Comparison of ENCODE assay signal across 18 mouse cellular contexts in genomic region chr9:60067241-60067640, GRCm38 (mm10).
"Had no signal": no experiment of that assay in that cellular context is flagged by ENCODE, and none has a peak within 500 bp of the region (broad histone marks: within the 10 kb centered on the region; RNA-seq: fewer than 3 reads in every experiment).

No protein-coding gene starts in this region.

- H3K27me3 ChIP-seq: lung, embryonic 15.5 days; midbrain, embryonic 12.5 days; neural tube, embryonic 12.5 days; stomach, embryonic 15.5 days had no signal

- H3K36me3 ChIP-seq: lung, embryonic 15.5 days; midbrain, embryonic 12.5 days; neural tube, embryonic 12.5 days; stomach, embryonic 15.5 days had no signal

- H3K27ac ChIP-seq: lung, embryonic 15.5 days; macrophage; midbrain, embryonic 12.5 days; neural tube, embryonic 12.5 days; stomach, embryonic 15.5 days; stomach, postnatal 0 days had no signal

- H3K9me3 ChIP-seq: lung, embryonic 15.5 days; megakaryocyte, embryonic 14.5 days; midbrain, embryonic 12.5 days; neural tube, embryonic 12.5 days; stomach, embryonic 15.5 days had no signal

- H3K4me3 ChIP-seq: lung, embryonic 15.5 days; megakaryocyte, embryonic 14.5 days; midbrain, embryonic 12.5 days; neural tube, embryonic 12.5 days; stomach, embryonic 15.5 days had no signal

- DNase-seq: liver, postnatal 0 days; lung, adult 2 months; lung, postnatal 14 days; lung, postnatal 36 days; midbrain, embryonic 14.5 days; right cerebral cortex, postnatal 14 days; thymus, adult 2 months; thymus, postnatal 25 days; thymus, postnatal 4 days had no signal

- H3K4me1 ChIP-seq: stomach, embryonic 15.5 days had no signal

- H3K4me2 ChIP-seq: lung, embryonic 15.5 days; midbrain, embryonic 12.5 days; neural tube, embryonic 12.5 days; stomach, embryonic 15.5 days had no signal

- H3K9ac ChIP-seq: liver, postnatal 0 days; lung, embryonic 15.5 days; midbrain, embryonic 12.5 days; neural tube, embryonic 12.5 days; stomach, embryonic 15.5 days had no signal

- ATAC-seq: liver, postnatal 0 days; lung, postnatal 0 days; midbrain, embryonic 16.5 days had no signal
